Mouse (Mus musculus): ENCODE measurements around the gene Nle1. TPM values are rescaled to one million over a fixed set of nuclear protein-coding genes. Genes with fewer than 3 reads are reported as not detected.

Gene Nle1
- polyA plus RNA-seq, 1 experiment from 2014 or later, result 32.2 TPM

DNA sequence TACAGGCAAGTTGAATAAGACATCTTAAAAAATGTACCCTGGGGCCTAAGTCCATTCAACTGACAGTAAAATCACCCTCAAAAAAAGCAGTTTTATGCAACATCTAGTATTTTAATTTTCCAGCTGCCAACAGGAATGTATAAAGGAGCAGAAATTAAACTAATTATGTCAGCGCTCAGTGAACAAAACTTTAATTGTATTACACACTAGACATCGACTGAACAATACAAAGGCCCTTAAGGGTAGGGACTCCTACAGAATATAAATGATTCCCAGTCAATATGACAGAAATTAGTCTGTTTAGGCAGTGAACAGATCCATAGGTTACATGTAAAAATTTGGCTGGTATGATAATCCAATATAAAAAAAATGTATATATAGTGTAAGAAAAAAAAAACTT, 45.2 kb downstream of the Nle1 start:
- H3K27me3 ChIP-seq, result no peaks in the 10 kb centered on the region
- H3K27ac ChIP-seq, result no peak overlapping the region
- H3K4me1 ChIP-seq (replicated peaks), result peaks cover 25% of the 10 kb centered on the region
- H3K4me3 ChIP-seq (replicated peaks), result no peak overlapping the region
- ATAC-seq, result no peak
- H3K9me3 ChIP-seq, result no peaks in the 10 kb centered on the region
- 38% methylated on average over 2 of the region's 2 CpGs for WGBS
- no peak overlapping the region for H3K4me2 ChIP-seq (replicated peaks)
- H3K36me3 ChIP-seq, result no peaks in the 10 kb centered on the region
- no peak overlapping the region for H3K9ac ChIP-seq (replicated peaks)

DNA sequence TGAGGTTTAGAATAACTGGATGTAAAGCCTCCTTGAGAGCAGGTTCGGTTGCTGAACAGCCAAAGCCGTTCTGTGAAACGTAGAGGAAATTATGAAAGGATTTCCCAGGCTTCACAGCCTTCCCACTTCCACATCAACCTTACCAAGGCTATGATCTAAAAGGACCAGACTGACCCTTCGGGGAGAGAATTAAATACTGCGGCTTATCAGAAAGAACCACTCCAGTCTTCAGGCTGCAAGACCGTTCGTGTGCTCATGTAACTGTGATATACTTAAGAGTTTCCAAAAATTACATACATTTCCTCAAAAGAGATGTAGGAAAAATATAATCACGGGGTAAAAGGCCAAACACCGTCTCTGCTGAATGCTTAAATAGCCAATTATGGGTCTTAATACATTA, 45.6 kb downstream of the Nle1 start:
- ATAC-seq, result no peak
- no peak overlapping the region for H3K9ac ChIP-seq (replicated peaks)
- no peak overlapping the region for H3K27ac ChIP-seq
- no peaks in the 10 kb centered on the region for H3K9me3 ChIP-seq
- H3K4me3 ChIP-seq (replicated peaks), result no peak overlapping the region
- no peaks in the 10 kb centered on the region for H3K36me3 ChIP-seq
- no peaks in the 10 kb centered on the region for H3K27me3 ChIP-seq
- 54% methylated on average over 9 of the region's 9 CpGs for WGBS
- peaks cover 25% of the 10 kb centered on the region for H3K4me1 ChIP-seq (replicated peaks)
- no peak overlapping the region for H3K4me2 ChIP-seq (replicated peaks)

DNA sequence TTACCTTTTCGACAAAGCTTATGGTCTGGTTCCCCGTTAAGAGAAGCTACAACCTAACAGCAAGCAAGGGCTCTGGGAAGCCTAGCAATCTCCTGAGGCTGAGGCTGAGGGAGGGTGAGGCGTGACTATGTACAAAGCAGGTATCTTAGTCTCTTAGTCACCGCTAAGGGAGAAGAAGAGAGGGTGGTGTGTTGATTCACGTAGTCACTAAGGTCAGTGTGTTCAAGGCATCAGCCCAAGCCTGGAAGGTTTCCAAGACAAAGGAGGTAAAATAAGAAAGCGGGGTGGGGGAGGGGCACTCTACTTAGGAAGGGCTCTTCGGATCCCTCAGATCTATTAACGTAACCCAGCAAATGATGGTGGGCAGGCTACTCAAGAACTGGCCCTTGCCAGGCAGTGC, 46.7 kb downstream of the Nle1 start:
- 74% methylated on average over 8 of the region's 8 CpGs for WGBS
- no peaks in the 10 kb centered on the region for H3K36me3 ChIP-seq
- no peak overlapping the region for H3K4me3 ChIP-seq (replicated peaks)
- no peak overlapping the region for H3K4me2 ChIP-seq (replicated peaks)
- H3K27me3 ChIP-seq, result no peaks in the 10 kb centered on the region
- no peaks in the 10 kb centered on the region for H3K9me3 ChIP-seq
- H3K27ac ChIP-seq, result no peak overlapping the region
- H3K9ac ChIP-seq (replicated peaks), result no peak overlapping the region
- peaks cover 22% of the 10 kb centered on the region for H3K4me1 ChIP-seq (replicated peaks)
- no peak for ATAC-seq

DNA sequence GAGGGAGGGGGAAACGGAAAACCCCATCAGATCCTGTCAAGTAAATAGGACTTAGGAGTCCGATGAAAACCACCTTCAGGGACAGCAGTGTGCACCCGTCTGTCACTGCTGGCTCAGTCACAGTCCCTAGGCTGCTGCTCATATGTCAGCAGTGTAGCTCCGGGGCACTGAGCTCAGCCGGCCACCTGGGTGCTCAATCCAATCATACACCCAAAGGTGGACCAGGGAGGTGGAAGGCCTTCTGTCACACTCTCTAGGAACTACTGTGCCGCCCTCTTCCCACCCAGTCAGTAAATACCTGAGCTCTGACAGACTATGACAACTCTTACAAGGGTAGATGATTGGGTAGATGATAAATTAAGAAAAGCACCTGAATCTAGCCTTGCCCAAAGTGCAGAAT, 47.5 kb downstream of the Nle1 start:
- Histone ChIP-seq H3K4me2 (replicated peaks) (no peak overlapping the region), H3K4me1 (replicated peaks) (peaks cover 26% of the 10 kb centered on the region), H3K27me3 (no peaks in the 10 kb centered on the region), H3K27ac (no peak overlapping the region), H3K9me3 (no peaks in the 10 kb centered on the region), H3K36me3 (no peaks in the 10 kb centered on the region), H3K9ac (replicated peaks) (no peak overlapping the region), H3K4me3 (replicated peaks) (no peak overlapping the region)
- 86% methylated on average over 6 of the region's 6 CpGs for WGBS
- no peak for ATAC-seq

DNA sequence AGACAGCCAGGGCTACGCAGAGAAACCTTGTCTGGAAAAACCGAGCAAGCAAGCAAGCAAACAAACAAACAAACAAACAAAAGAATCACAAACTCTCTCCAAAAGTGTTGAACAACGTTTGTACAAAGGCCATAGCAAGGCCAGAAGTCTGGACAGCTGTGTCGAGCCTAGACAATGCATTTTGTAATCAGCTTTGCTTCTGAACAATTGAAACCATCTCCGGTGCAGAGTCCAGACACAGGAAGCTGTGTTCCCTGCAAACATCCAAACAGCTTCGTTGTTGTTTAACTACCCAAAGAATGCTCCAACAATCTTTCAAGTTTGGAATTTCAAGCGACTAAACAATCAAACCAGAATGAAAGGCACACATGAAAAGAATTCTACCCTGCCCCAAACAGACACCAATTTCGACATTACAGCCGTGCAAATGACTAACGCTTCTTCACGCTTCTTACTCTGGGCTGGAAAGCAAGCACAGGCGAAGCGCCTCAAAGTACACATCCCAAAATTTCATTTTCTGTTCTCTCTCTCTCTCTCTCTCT, 50.8 kb downstream of the Nle1 start:
- H3K4me2 ChIP-seq (replicated peaks), result no peak overlapping the region
- no peaks in the 10 kb centered on the region for H3K36me3 ChIP-seq
- ATAC-seq, result no peak
- no peaks in the 10 kb centered on the region for H3K9me3 ChIP-seq
- H3K4me3 ChIP-seq (replicated peaks), result no peak overlapping the region
- WGBS, result 78% methylated on average over 13 of the region's 13 CpGs
- H3K9ac ChIP-seq (replicated peaks), result no peak overlapping the region
- H3K27me3 ChIP-seq, result no peaks in the 10 kb centered on the region
- H3K27ac ChIP-seq, result no peak overlapping the region
- H3K4me1 ChIP-seq (replicated peaks), result peaks cover 13% of the 10 kb centered on the region

DNA sequence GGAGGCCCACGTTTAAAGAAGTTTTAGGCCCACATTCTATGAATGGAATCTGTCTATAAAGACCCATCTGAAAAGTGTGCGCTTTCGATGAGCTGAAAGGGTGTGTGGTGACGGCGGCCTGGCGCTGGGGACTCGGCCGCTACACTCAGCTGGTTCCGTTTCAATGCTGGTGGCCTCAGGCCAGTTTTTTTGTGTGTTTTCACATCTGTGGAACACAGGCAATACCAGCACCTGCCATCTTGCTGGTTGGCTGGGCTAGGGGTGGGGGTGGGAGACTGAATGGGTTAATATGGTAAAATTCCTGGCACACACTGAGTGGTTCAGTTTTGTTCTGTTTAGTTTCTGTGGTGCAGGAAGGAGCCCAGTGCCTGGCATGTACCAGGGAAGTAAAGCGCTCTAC, 52.2 kb downstream of the Nle1 start:
- no peaks in the 10 kb centered on the region for H3K27me3 ChIP-seq
- 58% methylated on average over 10 of the region's 10 CpGs for WGBS
- H3K4me2 ChIP-seq (replicated peaks), result no peak overlapping the region
- no peak overlapping the region for H3K9ac ChIP-seq (replicated peaks)
- H3K9me3 ChIP-seq, result no peaks in the 10 kb centered on the region
- H3K36me3 ChIP-seq, result no peaks in the 10 kb centered on the region
- no peak for ATAC-seq
- H3K4me3 ChIP-seq (replicated peaks), result no peak overlapping the region
- H3K27ac ChIP-seq, result no peak overlapping the region; the same call in 1 of the 2 replicates
- peaks cover 15% of the 10 kb centered on the region; the same call in 1 of the 2 replicates for H3K4me1 ChIP-seq (replicated peaks)

DNA sequence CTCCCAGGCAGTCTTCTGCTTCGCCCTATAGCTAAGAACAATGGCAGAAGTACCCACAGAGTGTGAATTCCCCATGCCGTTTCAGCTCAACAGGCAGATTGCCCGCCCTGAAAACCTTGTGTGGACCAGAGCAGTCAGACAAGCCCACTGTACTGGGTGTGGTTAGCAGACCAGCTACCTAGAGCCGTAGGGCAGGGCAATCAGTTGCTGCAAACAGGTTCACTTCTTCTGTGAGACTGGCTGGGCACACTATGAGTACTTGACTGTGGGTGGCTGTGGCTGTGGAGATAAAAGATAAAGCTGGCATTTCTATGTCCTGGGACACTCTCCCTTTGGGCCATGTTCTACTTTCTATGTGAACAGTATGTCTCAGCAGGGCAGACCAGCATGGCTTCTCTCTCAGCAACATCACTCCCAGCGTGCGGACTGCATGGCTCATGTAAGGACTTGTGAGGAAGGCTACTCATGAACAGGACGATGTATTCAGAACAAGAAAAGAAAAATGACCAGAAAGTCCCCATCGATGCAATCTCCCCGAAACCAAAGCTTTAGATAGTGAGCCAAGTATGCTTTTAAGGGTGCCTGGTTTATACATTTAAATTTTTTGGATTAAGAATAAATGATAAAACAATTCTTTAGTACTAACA, 52.8 kb downstream of the Nle1 start:
- H3K27me3 ChIP-seq, result no peaks in the 10 kb centered on the region
- H3K27ac ChIP-seq, result no peak overlapping the region

DNA sequence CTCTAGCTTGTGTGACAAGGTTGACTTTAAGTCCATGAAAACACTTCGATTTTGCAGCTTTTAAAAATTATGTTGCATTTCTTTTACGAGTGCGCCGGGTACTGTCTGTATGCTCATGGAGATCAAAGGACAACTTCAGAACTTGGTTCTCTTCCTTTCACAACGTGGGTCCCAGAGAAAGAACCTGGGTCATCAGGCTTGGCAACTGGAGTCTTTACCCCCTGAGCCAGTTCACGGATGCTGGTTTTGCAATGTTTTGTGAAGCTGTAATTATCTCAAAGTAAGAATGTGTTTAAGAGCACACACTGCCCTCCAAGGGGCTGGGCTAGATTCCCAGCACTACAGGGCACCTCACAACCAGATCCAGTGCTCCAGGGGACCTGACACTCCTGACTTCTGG, 54.1 kb downstream of the Nle1 start:
- no peaks in the 10 kb centered on the region for H3K36me3 ChIP-seq
- 89% methylated on average over 6 of the region's 6 CpGs for WGBS
- H3K27me3 ChIP-seq, result no peaks in the 10 kb centered on the region
- no peak overlapping the region for H3K4me3 ChIP-seq (replicated peaks)
- no peak for ATAC-seq
- H3K4me2 ChIP-seq (replicated peaks), result no peak overlapping the region
- H3K4me1 ChIP-seq (replicated peaks), result peaks cover 27% of the 10 kb centered on the region
- H3K9me3 ChIP-seq, result no peaks in the 10 kb centered on the region
- H3K9ac ChIP-seq (replicated peaks), result no peak overlapping the region
- no peak overlapping the region for H3K27ac ChIP-seq

More for the DNA sequence above, 52.8 kb downstream of the Nle1 start:
- no peak for ATAC-seq
- Histone ChIP-seq H3K9ac (replicated peaks) (no peak overlapping the region), H3K36me3 (no peaks in the 10 kb centered on the region), H3K4me1 (replicated peaks) (peaks cover 20% of the 10 kb centered on the region), H3K4me2 (replicated peaks) (no peak overlapping the region), H3K9me3 (no peaks in the 10 kb centered on the region), H3K4me3 (replicated peaks) (no peak overlapping the region)
- 78% methylated on average over 9 of the region's 9 CpGs for WGBS

DNA sequence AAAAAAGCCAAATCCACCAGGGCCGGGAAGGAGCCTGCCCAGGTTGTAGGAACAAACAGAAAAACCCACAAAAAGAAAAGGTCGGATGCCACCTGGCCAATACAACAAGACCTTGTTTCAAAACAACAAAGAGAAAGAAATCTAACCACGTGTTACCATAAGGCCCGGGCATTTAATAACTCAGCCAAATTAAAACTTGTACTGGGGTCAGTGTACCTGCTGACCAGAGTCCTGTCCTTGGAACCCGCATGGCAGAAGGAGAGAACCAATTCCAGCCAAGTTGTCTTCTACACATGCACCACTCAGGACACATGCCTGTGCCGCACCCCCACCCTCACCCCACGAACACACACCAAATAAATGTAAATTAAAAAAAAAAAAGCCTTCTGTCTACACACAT, 55.3 kb downstream of the Nle1 start:
- no peak overlapping the region for H3K4me2 ChIP-seq (replicated peaks)
- H3K9me3 ChIP-seq, result no peaks in the 10 kb centered on the region
- no peaks in the 10 kb centered on the region for H3K36me3 ChIP-seq
- no peak for ATAC-seq
- H3K9ac ChIP-seq (replicated peaks), result no peak overlapping the region
- WGBS, result 88% methylated on average over 7 of the region's 7 CpGs
- no peak overlapping the region for H3K4me3 ChIP-seq (replicated peaks)
- no peak overlapping the region for H3K27ac ChIP-seq
- H3K27me3 ChIP-seq, result no peaks in the 10 kb centered on the region
- H3K4me1 ChIP-seq (replicated peaks), result peaks cover 27% of the 10 kb centered on the region

DNA sequence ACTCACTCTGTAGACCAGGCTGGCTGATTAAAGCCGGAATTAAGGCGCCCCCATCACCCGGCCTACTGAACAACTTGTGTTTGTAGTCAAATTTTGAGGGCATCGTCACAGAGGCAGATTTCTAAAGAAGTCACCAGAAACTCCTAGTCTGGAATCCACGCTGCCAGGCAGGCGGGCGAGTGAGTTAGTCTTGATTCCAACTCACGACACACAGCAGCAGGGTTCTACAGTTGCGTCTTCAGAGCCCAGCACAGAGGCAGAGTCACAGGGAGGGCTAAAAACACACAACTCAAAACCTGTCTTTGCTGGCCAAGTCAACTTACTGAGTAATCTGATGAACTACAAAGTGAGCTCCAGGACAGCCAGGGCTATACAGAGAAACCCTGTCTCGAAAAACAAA, 55.7 kb downstream of the Nle1 start:
- no peaks in the 10 kb centered on the region for H3K27me3 ChIP-seq
- no peak overlapping the region for H3K4me3 ChIP-seq (replicated peaks)
- H3K27ac ChIP-seq, result no peak overlapping the region
- H3K36me3 ChIP-seq, result no peaks in the 10 kb centered on the region
- ATAC-seq, result no peak
- H3K9me3 ChIP-seq, result no peaks in the 10 kb centered on the region
- peaks cover 30% of the 10 kb centered on the region for H3K4me1 ChIP-seq (replicated peaks)
- no peak overlapping the region for H3K4me2 ChIP-seq (replicated peaks)
- 81% methylated on average over 10 of the region's 10 CpGs for WGBS
- H3K9ac ChIP-seq (replicated peaks), result no peak overlapping the region

DNA sequence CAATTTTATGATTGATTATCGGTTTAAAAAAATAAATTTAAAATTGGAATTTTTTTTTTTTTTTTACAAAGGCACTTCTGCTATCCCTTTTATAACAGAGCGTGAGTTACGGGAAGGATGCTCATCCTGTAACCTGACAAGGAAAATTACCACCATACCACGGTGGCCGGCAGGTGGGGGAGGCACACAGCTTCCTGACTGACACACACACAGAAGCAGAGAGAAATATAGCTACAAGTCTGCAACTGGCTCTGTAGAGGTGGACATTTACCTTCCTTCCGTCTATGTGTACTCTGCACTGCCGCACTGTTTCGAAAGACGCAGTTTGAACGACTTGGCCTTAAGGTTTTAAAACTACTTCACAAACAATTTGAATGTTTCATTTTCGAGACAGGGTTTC, 56.1 kb downstream of the Nle1 start:
- Histone ChIP-seq H3K36me3 (no peaks in the 10 kb centered on the region), H3K4me3 (replicated peaks) (no peak overlapping the region), H3K4me1 (replicated peaks) (peaks cover 35% of the 10 kb centered on the region), H3K4me2 (replicated peaks) (no peak overlapping the region), H3K9me3 (no peaks in the 10 kb centered on the region), H3K27me3 (no peaks in the 10 kb centered on the region), H3K9ac (replicated peaks) (no peak overlapping the region), H3K27ac (no peak overlapping the region)
- 88% methylated on average over 11 of the region's 11 CpGs for WGBS
- ATAC-seq, result no peak

Measured in midbrain, embryonic 13.5 days (tissue).